Mouse (Mus musculus): Measurements from ENCODE around the gene Tpst2.

DNA sequence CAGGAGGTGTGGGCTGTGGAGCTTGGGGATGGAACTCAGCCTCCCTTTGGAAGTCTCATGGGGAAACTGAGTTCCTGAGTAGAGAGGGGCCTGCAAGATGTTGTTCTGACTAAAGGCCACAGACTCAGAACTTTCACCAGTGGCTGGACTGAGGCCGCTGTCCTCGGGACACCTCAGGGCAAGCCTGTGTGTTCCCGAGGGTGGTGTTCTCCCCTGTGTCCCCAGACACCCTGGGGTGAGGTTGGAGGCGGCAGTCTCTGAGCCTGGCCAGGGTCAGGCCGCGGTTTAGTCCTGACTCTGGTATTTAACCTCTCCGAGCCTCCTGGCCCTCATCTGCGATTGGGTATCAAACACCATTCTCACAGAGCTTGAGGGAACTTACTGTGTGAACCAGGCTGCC lies 19.1 kb downstream of the Tpst2 start:
- TF ChIP-seq CTCF (IDR thresholded peaks at IDR 0.05; ENCODE audit: low read depth) (no peak), EP300 (IDR thresholded peaks at IDR 0.05; ENCODE audit: low read depth) (no peak)

Data from liver, postnatal 0 days (tissue).